Mouse (Mus musculus): ENCODE measurements around the gene Pcsk5.

- TF ChIP-seq CTCF (IDR thresholded peaks at IDR 0.05; ENCODE audit: borderline replicate concordance, extremely low read depth, insufficient read depth, insufficient read length): no peak
- TF ChIP-seq POLR2A (IDR thresholded peaks at IDR 0.05; ENCODE audit: borderline replicate concordance, extremely low read depth, insufficient read depth, insufficient read length, poor library complexity, severe bottlenecking): no peak
These were observed 244.6 kb downstream of the Pcsk5 start for GRCm38 (mm10) chr19:17592790-17593189.

Data from brain, embryonic 14.5 days (tissue).